Mouse (Mus musculus) CH12.LX (cell line): ENCODE measurements around the gene Hba-a1. TPM values are rescaled to one million over a fixed set of nuclear protein-coding genes. Genes with fewer than 3 reads are reported as not detected.

Experiments used
- DNase-seq: peaks from one replicate; pipeline ENCODE4 v3.0.0-alpha.2; 2013; ENCODE audit errors: extremely low read depth
- H3K27ac ChIP-seq: 2 replicates; pipeline ENCODE4 v1.5.1; 2012; ENCODE audit warnings: low read depth, mild to moderate bottlenecking, control low read depth, moderate library complexity; ENCODE audit not compliant: insufficient read depth
- H3K27me3 ChIP-seq: replicated peaks from 2 replicates; pipeline ENCODE3; 2012; ENCODE audit warnings: inconsistent platforms
- H3K36me3 ChIP-seq, 2 experiments: replicated peaks in 1 of 2; 2 replicates each; pipeline versions ENCODE3 to v1.6.1; 2012; ENCODE audit warnings: inconsistent platforms in 1 of 2, low read length in 1 of 2, mild to moderate bottlenecking in 1 of 2, mixed read lengths in 1 of 2, moderate library complexity in 1 of 2; ENCODE audit not compliant: control insufficient read depth in 1 of 2, insufficient read depth in 1 of 2
- H3K4me1 ChIP-seq, 2 experiments: 2 replicates each; pipeline ENCODE4 v1.6.1; 2012; ENCODE audit warnings: inconsistent platforms in 1 of 2, moderate library complexity in 1 of 2; ENCODE audit not compliant: insufficient read depth in 2 of 2, control insufficient read depth in 1 of 2
- H3K4me2 ChIP-seq: 2 replicates; pipeline ENCODE4 v1.6.1; 2012; ENCODE audit warnings: low read depth, mild to moderate bottlenecking, control low read depth; ENCODE audit not compliant: poor library complexity, insufficient read depth, severe bottlenecking
- H3K4me3 ChIP-seq, 3 experiments: fragments of 150-350 bp in 1 of 3; sonication (generic) in 1 of 3; replicated peaks in 1 of 3; 2 replicates each; pipeline versions ENCODE3 to v1.5.1; 2011 to 2012; ENCODE audit warnings: low read depth in 2 of 3, low read length in 2 of 3, mild to moderate bottlenecking in 2 of 3, moderate library complexity in 2 of 3, control low read depth in 1 of 3, improper control_type of control experiment in 1 of 3, inconsistent platforms in 1 of 3, mixed read lengths in 1 of 3; ENCODE audit not compliant: poor library complexity in 1 of 3
- H3K79me2 ChIP-seq: replicated peaks from 2 replicates; pipeline ENCODE4 v1.6.1; 2012; ENCODE audit warnings: mild to moderate bottlenecking, moderate library complexity; ENCODE audit not compliant: control insufficient read depth, poor library complexity, insufficient read depth, severe bottlenecking; ENCODE audit errors: extremely low read depth
- H3K9ac ChIP-seq: 2 replicates; pipeline ENCODE4 v1.6.1; 2012; ENCODE audit warnings: low read depth, mild to moderate bottlenecking, control low read depth, moderate library complexity; ENCODE audit not compliant: insufficient read depth
- H3K9me3 ChIP-seq: replicated peaks from 2 replicates; pipeline ENCODE3; 2012; ENCODE audit warnings: low read length, inconsistent platforms, mixed read lengths
- BHLHE40 ChIP-seq: IDR thresholded peaks from 2 replicates; pipeline ENCODE4 v1.6.1; 2011; ENCODE audit warnings: mild to moderate bottlenecking, low read depth, low read length, improper control_type of control experiment
- CHD1 ChIP-seq: IDR thresholded peaks from 2 replicates; pipeline ENCODE4 v1.6.1; 2012; ENCODE audit warnings: low read depth, low read length, improper control_type of control experiment, inconsistent platforms
- CHD2 ChIP-seq: IDR thresholded peaks from 2 replicates; pipeline ENCODE4 v1.6.1; 2011; ENCODE audit warnings: low read length, improper control_type of control experiment
- CTCF ChIP-seq, 2 experiments: IDR thresholded peaks in 1 of 2; conservative IDR thresholded peaks in 1 of 2; 2 replicates each; pipeline ENCODE4 v1.5.1; 2011 to 2012; ENCODE audit warnings: low read depth in 2 of 2, low read length in 2 of 2, improper control_type of control experiment in 1 of 2, inconsistent platforms in 1 of 2, mild to moderate bottlenecking in 1 of 2, moderate library complexity in 1 of 2
- ELF1 ChIP-seq: IDR thresholded peaks from 2 replicates; pipeline ENCODE4 v1.6.1; 2014; ENCODE audit warnings: low read depth, mild to moderate bottlenecking, inconsistent platforms, low read length, improper control_type of control experiment
- ETS1 ChIP-seq: conservative IDR thresholded peaks from 2 replicates; pipeline ENCODE4 v1.6.1; 2012; ENCODE audit warnings: low read depth, mild to moderate bottlenecking, inconsistent platforms, low read length, improper control_type of control experiment, moderate library complexity
- IRF4 ChIP-seq: IDR thresholded peaks from 2 replicates; pipeline ENCODE4 v1.6.1; 2014; ENCODE audit warnings: low read depth, mild to moderate bottlenecking, inconsistent platforms, low read length, improper control_type of control experiment
- JUN ChIP-seq: IDR thresholded peaks from 2 replicates; pipeline ENCODE4 v1.6.1; 2011; ENCODE audit warnings: low read depth, mild to moderate bottlenecking, low read length, improper control_type of control experiment, moderate library complexity; ENCODE audit not compliant: insufficient read depth
- JUND ChIP-seq: conservative IDR thresholded peaks from 2 replicates; pipeline ENCODE4 v1.6.1; 2011; ENCODE audit warnings: low read depth, low read length, improper control_type of control experiment
- MYC ChIP-seq: IDR thresholded peaks from 2 replicates; pipeline ENCODE4 v1.6.1; 2011; ENCODE audit warnings: low read depth, mild to moderate bottlenecking, improper control_type of control experiment, low read length
- NRF1 ChIP-seq: IDR thresholded peaks from 2 replicates; pipeline ENCODE4 v1.6.1; 2014; ENCODE audit warnings: low read depth, mild to moderate bottlenecking, inconsistent platforms, low read length, improper control_type of control experiment, moderate library complexity
- PAX5 ChIP-seq: IDR thresholded peaks from 2 replicates; pipeline ENCODE4 v1.6.1; 2012; ENCODE audit warnings: low read length, inconsistent platforms, mixed read lengths
- POLR2AphosphoS2 ChIP-seq: IDR thresholded peaks from 2 replicates; pipeline ENCODE4 v1.6.1; 2011; ENCODE audit warnings: low read depth, low read length, improper control_type of control experiment
- RCOR1 ChIP-seq: conservative IDR thresholded peaks from 2 replicates; pipeline ENCODE4 v1.6.1; 2012; ENCODE audit warnings: low read depth, mild to moderate bottlenecking, inconsistent platforms, low read length, improper control_type of control experiment
- SIN3A ChIP-seq: IDR thresholded peaks from 2 replicates; pipeline ENCODE4 v1.6.1; 2012; ENCODE audit warnings: low read length, improper control_type of control experiment, inconsistent platforms
- SMC3 ChIP-seq: IDR thresholded peaks from 2 replicates; pipeline ENCODE4 v1.6.1; 2011; ENCODE audit warnings: low read depth, low read length, improper control_type of control experiment
- TBP ChIP-seq: conservative IDR thresholded peaks from 2 replicates; pipeline ENCODE4 v1.6.1; 2011; ENCODE audit warnings: low read depth, low read length, improper control_type of control experiment
- UBTF ChIP-seq: IDR thresholded peaks from 2 replicates; pipeline ENCODE4 v1.6.1; 2012; ENCODE audit warnings: low read depth, mild to moderate bottlenecking, inconsistent platforms, low read length, improper control_type of control experiment, moderate library complexity
- USF1 ChIP-seq: IDR thresholded peaks from 2 replicates; pipeline ENCODE4 v1.6.1; 2014; ENCODE audit warnings: low read depth, mild to moderate bottlenecking, inconsistent platforms, low read length, improper control_type of control experiment
- USF2 ChIP-seq: conservative IDR thresholded peaks from 2 replicates; pipeline ENCODE4 v1.6.1; 2011; ENCODE audit warnings: low read depth, low read length, improper control_type of control experiment
- ZKSCAN1 ChIP-seq: IDR thresholded peaks from 2 replicates; pipeline ENCODE4 v1.6.1; 2012; ENCODE audit warnings: low read depth, inconsistent platforms, low read length, improper control_type of control experiment, borderline replicate concordance
- ZNF384 ChIP-seq: IDR thresholded peaks from 2 replicates; pipeline ENCODE4 v1.6.1; 2012; ENCODE audit warnings: low read depth, low read length, improper control_type of control experiment, inconsistent platforms
- dilution Hi-C: fragments of 300-500 bp; cut with MboI; formaldehyde crosslinking; loops from 2 replicates; pipeline ENCODE4 v1.14.3; 2020; ENCODE audit warnings: low sequenced_read_pairs; ENCODE audit not compliant: extremely low pct_unique_long_range_greater_than_20kb, extremely low pct_ligation_motif_present
- in situ Hi-C: fragments of 300-500 bp; cut with MboI; formaldehyde crosslinking; loops from 3 replicates; pipeline ENCODE4 v1.14.3; 2019; ENCODE audit warnings: low sequenced_read_pairs, low pct_ligation_motif_present, low pct_unique_long_range_greater_than_20kb, mixed read lengths
- polyA plus RNA-seq: library from polyadenylated mRNA; unstranded; fragments of >175 nt; gene quantifications from 2 replicates; pipeline ENCODE4 v1.2.1, GENCODE M21; 2012; ENCODE audit warnings: low read depth; ENCODE audit not compliant: insufficient read length
- total RNA-seq, 2 experiments: library from RNA; depleted of rRNA; stranded (reverse); fragments of 300-350 nt in 1 of 2; fragments of >200 nt in 1 of 2; gene quantifications; 2 replicates each; pipeline ENCODE4 v1.2.3; 2012 to 2014

Hba-a1 gene
- total and polyA plus RNA-seq, 3 experiments, result 4.7 to 5.2 (median 4.9) TPM

DNA sequence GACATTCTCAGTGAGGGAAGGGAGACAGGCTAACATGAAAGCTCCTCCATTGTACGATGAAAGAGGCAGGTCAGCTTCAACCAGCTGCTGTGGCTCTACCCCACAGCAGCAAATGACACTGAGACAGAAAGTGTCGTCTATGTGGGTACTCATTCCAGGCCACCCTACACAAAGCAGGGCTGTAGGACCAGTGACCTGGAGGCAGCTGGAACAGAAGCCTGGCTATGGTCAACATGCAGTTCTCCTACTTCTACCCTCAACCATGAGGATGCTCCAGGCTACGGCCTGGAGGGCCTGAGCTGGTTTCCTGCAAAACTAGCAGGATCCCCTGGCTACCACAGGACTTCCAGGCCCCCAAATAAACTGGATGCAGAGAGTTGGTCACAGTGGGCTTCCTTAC is 26.7 kb upstream of the Hba-a1 start:
- dilution Hi-C loops, result no loop called here
- in situ Hi-C loops, result no loop called here
- peaks cover 0 to 10% of the 10 kb centered on the region in 2 experiments; a peak in 1 of 4 replicates for H3K4me1 ChIP-seq
- peaks cover 53 to 90% of the 10 kb centered on the region in 2 experiments for H3K36me3 ChIP-seq
- DNase-seq, result no peak
- no peaks in the 10 kb centered on the region for H3K79me2 ChIP-seq
- H3K9me3 ChIP-seq, result no peaks in the 10 kb centered on the region
- no peak overlapping the region for H3K4me3 ChIP-seq
- no peak for TF ChIP-seq USF2
- TF ChIP-seq JUN, result no peak
- TF ChIP-seq UBTF, result no peak
- no peak for TF ChIP-seq RCOR1
- TF ChIP-seq SMC3, result no peak
- TF ChIP-seq ZKSCAN1, result no peak
- TF ChIP-seq SIN3A, result no peak
- TF ChIP-seq CHD2, result no peak
- TF ChIP-seq TBP, result no peak
- TF ChIP-seq MYC, result no peak
- TF ChIP-seq CHD1, result no peak
- no peak for TF ChIP-seq PAX5
- TF ChIP-seq CTCF (conservative IDR thresholded peaks at IDR 0.05 in 1 of 2, IDR thresholded peaks at IDR 0.05 in 1 of 2; ENCODE audit: low read depth in 2 of 2, low read length in 2 of 2), result no peak
- no peak for TF ChIP-seq ELF1
- no peak for TF ChIP-seq JUND
- H3K9ac ChIP-seq, result no peak overlapping the region
- no peak overlapping the region for H3K27ac ChIP-seq
- H3K4me2 ChIP-seq, result no peak overlapping the region
- no peaks in the 10 kb centered on the region for H3K27me3 ChIP-seq

GRCm38 (mm10) chr11:32262674-32263415 is 20.5 kb upstream of the Hba-a1 start:
- H3K36me3 ChIP-seq, result peaks cover 26 to 65% of the 10 kb centered on the region in 2 experiments

More at GRCm38 (mm10) chr11:32262674-32263415, 20.5 kb upstream of the Hba-a1 start:
- H3K27me3 ChIP-seq, result no peaks in the 10 kb centered on the region
- no peak for TF ChIP-seq RCOR1
- no peak for TF ChIP-seq POLR2AphosphoS2
- TF ChIP-seq SMC3, result no peak
- TF ChIP-seq ZNF384, result no peak
- TF ChIP-seq BHLHE40, result no peak
- TF ChIP-seq SIN3A, result no peak
- no peak for TF ChIP-seq NRF1
- no peak for TF ChIP-seq UBTF
- no peak for TF ChIP-seq IRF4
- TF ChIP-seq USF1, result no peak
- TF ChIP-seq ETS1, result no peak
- DNase-seq, result no peak
- no peak overlapping the region for H3K27ac ChIP-seq
- H3K9ac ChIP-seq, result no peak overlapping the region
- no peak overlapping the region for H3K4me3 ChIP-seq
- peaks cover 12% of the 10 kb centered on the region for H3K79me2 ChIP-seq
- no peaks in the 10 kb centered on the region for H3K9me3 ChIP-seq
- in situ Hi-C loops, result no loop called here
- peaks cover 5 to 51% of the 10 kb centered on the region in 2 experiments for H3K4me1 ChIP-seq
- dilution Hi-C loops, result no loop called here
- H3K4me2 ChIP-seq, result no peak overlapping the region
